ENCODE assay signal across 8 mouse cellular contexts in genomic region chr11:48788311-48789089, GRCm38 (mm10). TPM values are rescaled to one million over a fixed set of nuclear protein-coding genes. Genes with fewer than 3 reads are reported as not detected.
DNase-seq lines count a peak whose midpoint lies in the region; ATAC-seq lines count a peak whose summit lies in the region.

No protein-coding gene starts in this region.

- H3K27me3 ChIP-seq in intestine, embryonic 16.5 days (replicated peaks; ENCODE audit: control insufficient read depth, insufficient read depth, low read length), result no peaks in the 10 kb centered on the region
- H3K27me3 ChIP-seq in limb, embryonic 10.5 days (ENCODE audit: low read depth, poor library complexity, severe bottlenecking), result no peaks in the 10 kb centered on the region
- H3K27me3 ChIP-seq in midbrain, embryonic 11.5 days (ENCODE audit: control insufficient read depth, insufficient read depth, low read length), result no peaks in the 10 kb centered on the region

- peak; percentile 89 for DNase-seq in 3T3-L1 (ENCODE audit: low read depth, low spot score)
- peak; percentile 72 for DNase-seq in adrenal gland, adult 2 months
- DNase-seq in embryo, embryonic 11.5 days (ENCODE audit: low read depth, low spot score), result peak; percentile 62
- peak; percentile 32 to 76 for DNase-seq in gastrocnemius, postnatal 4 days (ENCODE audit: low spot score in 2 of 2)
- peak; percentile 75 for DNase-seq in limb, embryonic 10.5 days (ENCODE audit: low spot score)
- peak; percentile 97 for DNase-seq in midbrain, embryonic 11.5 days (ENCODE audit: low spot score, missing footprints)
- peak; percentile 64 for DNase-seq in spleen, adult 12 weeks (ENCODE audit: low spot score)

- H3K4me3 ChIP-seq in intestine, embryonic 16.5 days (ENCODE audit: low read length), result peak overlapping the region; percentile 40
- peak overlapping the region; percentile 48 for H3K4me3 ChIP-seq in limb, embryonic 10.5 days
- peak overlapping the region; percentile 35 for H3K4me3 ChIP-seq in midbrain, embryonic 11.5 days (ENCODE audit: low read depth, low read length)

- no peaks in the 10 kb centered on the region for H3K9me3 ChIP-seq in intestine, embryonic 16.5 days (ENCODE audit: control insufficient read depth, low read length)
- no peaks in the 10 kb centered on the region for H3K9me3 ChIP-seq in limb, embryonic 10.5 days (replicated peaks)
- no peaks in the 10 kb centered on the region for H3K9me3 ChIP-seq in midbrain, embryonic 11.5 days (ENCODE audit: control insufficient read depth, low read length)

- no peaks in the 10 kb centered on the region; the same call in 1 of the 2 replicates for H3K4me1 ChIP-seq in intestine, embryonic 16.5 days (ENCODE audit: control insufficient read depth, insufficient read depth, low read length)
- peaks cover 4% of the 10 kb centered on the region; the same call in 1 of the 2 replicates for H3K4me1 ChIP-seq in limb, embryonic 10.5 days
- H3K4me1 ChIP-seq in midbrain, embryonic 11.5 days (ENCODE audit: control insufficient read depth, insufficient read depth, low read length), result no peaks in the 10 kb centered on the region

- no peaks in the 10 kb centered on the region for H3K36me3 ChIP-seq in intestine, embryonic 16.5 days (ENCODE audit: control insufficient read depth, insufficient read depth, low read length)
- no peaks in the 10 kb centered on the region for H3K36me3 ChIP-seq in limb, embryonic 10.5 days
- no peaks in the 10 kb centered on the region for H3K36me3 ChIP-seq in midbrain, embryonic 11.5 days (ENCODE audit: control insufficient read depth, insufficient read depth, low read length)

- 9% methylated on average over 16 of the region's 16 CpGs for WGBS in intestine, embryonic 16.5 days
- 11% methylated on average over 16 of the region's 16 CpGs for WGBS in limb, embryonic 10.5 days
- WGBS in midbrain, embryonic 11.5 days, result 11% methylated on average over 16 of the region's 16 CpGs

- no peak overlapping the region for H3K27ac ChIP-seq in intestine, embryonic 16.5 days (ENCODE audit: low read length)
- peak overlapping the region; percentile 70 for H3K27ac ChIP-seq in limb, embryonic 10.5 days
- H3K27ac ChIP-seq in midbrain, embryonic 11.5 days (ENCODE audit: low read depth, low read length), result no peak overlapping the region

- peak overlapping the region; percentile 44; the same call in 1 of the 2 replicates for H3K9ac ChIP-seq in intestine, embryonic 16.5 days (ENCODE audit: low read depth, low read length)
- H3K9ac ChIP-seq in midbrain, embryonic 11.5 days (ENCODE audit: low read length), result peak overlapping the region; percentile 57

- H3K4me2 ChIP-seq in intestine, embryonic 16.5 days (ENCODE audit: low read depth, low read length), result peak overlapping the region; percentile 45
- peak overlapping the region; percentile 52 for H3K4me2 ChIP-seq in midbrain, embryonic 11.5 days

- peak; percentile 55 for ATAC-seq in intestine, embryonic 16.5 days
- peak; percentile 79 for ATAC-seq in midbrain, embryonic 11.5 days (ENCODE audit: low FRiP score)

RNA-seq across cellular contexts. Expression of gene Rack1, which starts 11.6 kb away (rescaled TPM):
- 100 to 1,000 TPM; 663 to 695 TPM for total RNA-seq in adrenal gland, adult 2 months (2021)
- polyA plus RNA-seq in adrenal gland, adult 2 months (2012; rRNA removed), result 1,357 and 1,385 TPM in 2 replicates
- 100 to 1,000 TPM; 692 to 818 TPM for total RNA-seq in gastrocnemius, postnatal 4 days (2021)
- 713 and 755 TPM in 2 replicates for polyA plus RNA-seq in intestine, embryonic 16.5 days (2015; fragmentation: Nextera tagmentation; extraction: Ambion mirVana)
- polyA plus RNA-seq in limb, embryonic 10.5 days (2016; fragmentation: Nextera tagmentation; extraction: Ambion mirVana), result 818 and 973 TPM in 2 replicates
- polyA plus RNA-seq in midbrain, embryonic 11.5 days (2014; fragmentation: Nextera tagmentation; extraction: Ambion mirVana), result 592 and 633 TPM in 2 replicates

RNA-seq across cellular contexts. Expression of gene Trim41, which starts 28.7 kb away (rescaled TPM):
- 10 to 100 TPM; 38.6 to 45.0 TPM for total RNA-seq in adrenal gland, adult 2 months (2021)
- polyA plus RNA-seq in adrenal gland, adult 2 months (2012; rRNA removed), result 36.5 and 38.6 TPM in 2 replicates
- total RNA-seq in gastrocnemius, postnatal 4 days (2021), result 10 to 100 TPM; 26.4 to 30.1 TPM
- polyA plus RNA-seq in intestine, embryonic 16.5 days (2015; fragmentation: Nextera tagmentation; extraction: Ambion mirVana), result 4.1 and 5.9 TPM in 2 replicates
- 4.2 and 6.1 TPM in 2 replicates for polyA plus RNA-seq in limb, embryonic 10.5 days (2016; fragmentation: Nextera tagmentation; extraction: Ambion mirVana)
- polyA plus RNA-seq in midbrain, embryonic 11.5 days (2014; fragmentation: Nextera tagmentation; extraction: Ambion mirVana), result 3.6 and 3.9 TPM in 2 replicates

RNA-seq across cellular contexts. Expression of gene Trim7, which starts 37.4 kb away (rescaled TPM):
- total RNA-seq in adrenal gland, adult 2 months (2021), result 1 to 10 TPM; 8.8 to 9.0 TPM
- 16.5 and 21.0 TPM in 2 replicates for polyA plus RNA-seq in adrenal gland, adult 2 months (2012; rRNA removed)
- total RNA-seq in gastrocnemius, postnatal 4 days (2021), result 10 to 100 TPM; 46.3 to 63.6 TPM
- polyA plus RNA-seq in intestine, embryonic 16.5 days (2015; fragmentation: Nextera tagmentation; extraction: Ambion mirVana), result 0.78 and 1.2 TPM in 2 replicates
- polyA plus RNA-seq in limb, embryonic 10.5 days (2016; fragmentation: Nextera tagmentation; extraction: Ambion mirVana), result 0.70 TPM in 1 of 2 replicates, not detected in the other
- polyA plus RNA-seq in midbrain, embryonic 11.5 days (2014; fragmentation: Nextera tagmentation; extraction: Ambion mirVana), result 0.40 and 0.73 TPM in 2 replicates

RNA-seq across cellular contexts. Expression of gene Gm12184, which starts 38.0 kb away (rescaled TPM):
- total RNA-seq in adrenal gland, adult 2 months (2021), result 1 to 10 TPM; 1.8 to 6.2 TPM
- polyA plus RNA-seq in adrenal gland, adult 2 months (2012; rRNA removed), result 10.5 and 17.5 TPM in 2 replicates
- 1 to 10 TPM; 1.9 to 4.9 TPM for total RNA-seq in gastrocnemius, postnatal 4 days (2021)
- 1.3 and 1.4 TPM in 2 replicates for polyA plus RNA-seq in intestine, embryonic 16.5 days (2015; fragmentation: Nextera tagmentation; extraction: Ambion mirVana)
- 2.9 and 5.1 TPM in 2 replicates for polyA plus RNA-seq in limb, embryonic 10.5 days (2016; fragmentation: Nextera tagmentation; extraction: Ambion mirVana)
- polyA plus RNA-seq in midbrain, embryonic 11.5 days (2014; fragmentation: Nextera tagmentation; extraction: Ambion mirVana), result 7.4 and 11.5 TPM in 2 replicates
